Mouse (Mus musculus) CH12.LX (cell line): Measurements from ENCODE around the gene Irx5. TPM values are rescaled to one million over a fixed set of nuclear protein-coding genes. Genes with fewer than 3 reads are reported as not detected.

Source experiments
- DNase-seq: peaks from one replicate; pipeline ENCODE4 v3.0.0-alpha.2; 2013; ENCODE audit errors: extremely low read depth
- H3K27ac ChIP-seq: 2 replicates; pipeline ENCODE4 v1.5.1; 2012; ENCODE audit warnings: low read depth, mild to moderate bottlenecking, control low read depth, moderate library complexity; ENCODE audit not compliant: insufficient read depth
- H3K27me3 ChIP-seq: replicated peaks from 2 replicates; pipeline ENCODE3; 2012; ENCODE audit warnings: inconsistent platforms
- H3K36me3 ChIP-seq, 2 experiments: replicated peaks in 1 of 2; 2 replicates each; pipeline versions ENCODE3 to v1.6.1; 2012; ENCODE audit warnings: inconsistent platforms in 1 of 2, low read length in 1 of 2, mild to moderate bottlenecking in 1 of 2, mixed read lengths in 1 of 2, moderate library complexity in 1 of 2; ENCODE audit not compliant: control insufficient read depth in 1 of 2, insufficient read depth in 1 of 2
- H3K4me1 ChIP-seq, 2 experiments: 2 replicates each; pipeline ENCODE4 v1.6.1; 2012; ENCODE audit warnings: inconsistent platforms in 1 of 2, moderate library complexity in 1 of 2; ENCODE audit not compliant: insufficient read depth in 2 of 2, control insufficient read depth in 1 of 2
- H3K4me2 ChIP-seq: 2 replicates; pipeline ENCODE4 v1.6.1; 2012; ENCODE audit warnings: low read depth, mild to moderate bottlenecking, control low read depth; ENCODE audit not compliant: poor library complexity, insufficient read depth, severe bottlenecking
- H3K4me3 ChIP-seq, 3 experiments: fragments of 150-350 bp in 1 of 3; sonication (generic) in 1 of 3; replicated peaks in 1 of 3; 2 replicates each; pipeline versions ENCODE3 to v1.5.1; 2011 to 2012; ENCODE audit warnings: low read depth in 2 of 3, low read length in 2 of 3, mild to moderate bottlenecking in 2 of 3, moderate library complexity in 2 of 3, control low read depth in 1 of 3, improper control_type of control experiment in 1 of 3, inconsistent platforms in 1 of 3, mixed read lengths in 1 of 3; ENCODE audit not compliant: poor library complexity in 1 of 3
- H3K79me2 ChIP-seq: replicated peaks from 2 replicates; pipeline ENCODE4 v1.6.1; 2012; ENCODE audit warnings: mild to moderate bottlenecking, moderate library complexity; ENCODE audit not compliant: control insufficient read depth, poor library complexity, insufficient read depth, severe bottlenecking; ENCODE audit errors: extremely low read depth
- H3K9ac ChIP-seq: 2 replicates; pipeline ENCODE4 v1.6.1; 2012; ENCODE audit warnings: low read depth, mild to moderate bottlenecking, control low read depth, moderate library complexity; ENCODE audit not compliant: insufficient read depth
- H3K9me3 ChIP-seq: replicated peaks from 2 replicates; pipeline ENCODE3; 2012; ENCODE audit warnings: low read length, inconsistent platforms, mixed read lengths
- BHLHE40 ChIP-seq: IDR thresholded peaks from 2 replicates; pipeline ENCODE4 v1.6.1; 2011; ENCODE audit warnings: mild to moderate bottlenecking, low read depth, low read length, improper control_type of control experiment
- CHD1 ChIP-seq: IDR thresholded peaks from 2 replicates; pipeline ENCODE4 v1.6.1; 2012; ENCODE audit warnings: low read depth, low read length, improper control_type of control experiment, inconsistent platforms
- ELF1 ChIP-seq: IDR thresholded peaks from 2 replicates; pipeline ENCODE4 v1.6.1; 2014; ENCODE audit warnings: low read depth, mild to moderate bottlenecking, inconsistent platforms, low read length, improper control_type of control experiment
- HCFC1 ChIP-seq: IDR thresholded peaks from 2 replicates; pipeline ENCODE4 v1.6.1; 2012; ENCODE audit warnings: low read depth, mild to moderate bottlenecking, inconsistent platforms, low read length, improper control_type of control experiment
- KAT2A ChIP-seq: IDR thresholded peaks from 2 replicates; pipeline ENCODE4 v1.6.1; 2012; ENCODE audit warnings: low read length, improper control_type of control experiment, inconsistent platforms; ENCODE audit not compliant: insufficient replicate concordance
- MAFK ChIP-seq: IDR thresholded peaks from 2 replicates; pipeline ENCODE4 v1.6.1; 2011; ENCODE audit warnings: low read length, improper control_type of control experiment; ENCODE audit not compliant: insufficient replicate concordance
- MAZ ChIP-seq: IDR thresholded peaks from 2 replicates; pipeline ENCODE4 v1.6.1; 2012; ENCODE audit warnings: low read depth, mild to moderate bottlenecking, inconsistent platforms, low read length, improper control_type of control experiment, moderate library complexity
- MEF2A ChIP-seq: IDR thresholded peaks from 2 replicates; pipeline ENCODE4 v1.6.1; 2014; ENCODE audit warnings: low read depth, mild to moderate bottlenecking, inconsistent platforms, low read length, improper control_type of control experiment, borderline replicate concordance
- MXI1 ChIP-seq: IDR thresholded peaks from 2 replicates; pipeline ENCODE4 v1.6.1; 2011; ENCODE audit warnings: mild to moderate bottlenecking, low read depth, low read length, improper control_type of control experiment
- NELFE ChIP-seq: IDR thresholded peaks from 2 replicates; pipeline ENCODE4 v1.6.1; 2011; ENCODE audit warnings: low read depth, low read length, improper control_type of control experiment
- RAD21 ChIP-seq: IDR thresholded peaks from 2 replicates; pipeline ENCODE4 v1.6.1; 2011; ENCODE audit warnings: low read depth, mild to moderate bottlenecking, low read length, improper control_type of control experiment, moderate library complexity
- SMC3 ChIP-seq: IDR thresholded peaks from 2 replicates; pipeline ENCODE4 v1.6.1; 2011; ENCODE audit warnings: low read depth, low read length, improper control_type of control experiment
- TCF12 ChIP-seq: IDR thresholded peaks from 2 replicates; pipeline ENCODE4 v1.6.1; 2014; ENCODE audit warnings: low read depth, mild to moderate bottlenecking, inconsistent platforms, low read length, improper control_type of control experiment
- UBTF ChIP-seq: IDR thresholded peaks from 2 replicates; pipeline ENCODE4 v1.6.1; 2012; ENCODE audit warnings: low read depth, mild to moderate bottlenecking, inconsistent platforms, low read length, improper control_type of control experiment, moderate library complexity
- USF1 ChIP-seq: IDR thresholded peaks from 2 replicates; pipeline ENCODE4 v1.6.1; 2014; ENCODE audit warnings: low read depth, mild to moderate bottlenecking, inconsistent platforms, low read length, improper control_type of control experiment
- ZMIZ1 ChIP-seq: IDR thresholded peaks from 2 replicates; pipeline ENCODE4 v1.6.1; 2012; ENCODE audit warnings: low read depth, mild to moderate bottlenecking, inconsistent platforms, low read length, improper control_type of control experiment
- dilution Hi-C: fragments of 300-500 bp; cut with MboI; formaldehyde crosslinking; loops from 2 replicates; pipeline ENCODE4 v1.14.3; 2020; ENCODE audit warnings: low sequenced_read_pairs; ENCODE audit not compliant: extremely low pct_unique_long_range_greater_than_20kb, extremely low pct_ligation_motif_present
- in situ Hi-C: fragments of 300-500 bp; cut with MboI; formaldehyde crosslinking; loops from 3 replicates; pipeline ENCODE4 v1.14.3; 2019; ENCODE audit warnings: low sequenced_read_pairs, low pct_ligation_motif_present, low pct_unique_long_range_greater_than_20kb, mixed read lengths
- polyA plus RNA-seq: library from polyadenylated mRNA; unstranded; fragments of >175 nt; gene quantifications from 2 replicates; pipeline ENCODE4 v1.2.1, GENCODE M21; 2012; ENCODE audit warnings: low read depth; ENCODE audit not compliant: insufficient read length
- total RNA-seq, 2 experiments: library from RNA; depleted of rRNA; stranded (reverse); fragments of 300-350 nt in 1 of 2; fragments of >200 nt in 1 of 2; gene quantifications; 2 replicates each; pipeline ENCODE4 v1.2.3; 2012 to 2014

The Irx5 gene
- total and polyA plus RNA-seq, 3 experiments: not detected

DNA sequence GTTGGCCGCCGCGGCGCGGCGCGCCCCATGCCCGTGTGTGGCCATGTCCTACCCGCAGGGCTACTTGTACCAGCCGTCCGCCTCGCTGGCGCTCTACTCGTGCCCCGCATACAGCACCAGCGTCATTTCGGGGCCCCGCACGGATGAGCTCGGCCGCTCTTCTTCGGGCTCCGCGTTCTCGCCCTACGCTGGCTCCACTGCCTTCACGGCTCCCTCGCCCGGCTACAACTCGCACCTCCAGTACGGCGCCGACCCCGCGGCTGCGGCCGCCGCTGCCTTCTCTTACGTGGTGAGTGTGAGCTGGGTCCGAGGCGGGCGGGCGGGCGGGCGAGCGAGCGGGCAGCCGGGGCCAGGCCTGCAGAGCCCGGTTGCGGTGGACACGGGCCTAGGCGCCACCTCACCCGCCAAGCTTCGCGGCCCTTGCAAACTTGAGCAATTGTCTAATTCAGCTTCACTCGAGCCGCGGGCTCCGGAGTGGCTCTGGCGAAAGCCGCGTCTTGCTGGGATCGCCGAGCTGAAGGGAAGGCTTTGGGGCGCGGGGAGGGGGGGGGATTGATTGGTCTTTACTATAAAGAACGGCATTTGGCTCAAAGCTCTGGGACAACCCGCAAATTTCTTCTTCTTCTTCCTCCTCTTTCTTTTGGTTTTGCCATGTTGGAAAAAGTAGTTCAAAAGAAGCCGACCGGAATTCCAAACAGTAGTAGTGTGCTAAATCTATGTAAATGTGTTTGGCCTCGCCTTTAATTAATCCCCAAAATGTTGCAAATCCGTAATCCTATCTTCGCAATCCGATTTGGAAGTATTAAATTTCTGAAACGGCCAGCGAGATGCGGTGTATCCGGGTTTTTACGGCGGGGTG, 945 bp downstream of the Irx5 start:
- Histone ChIP-seq H3K9me3 (peaks cover 85% of the 10 kb centered on the region), H3K36me3 (no peaks in the 10 kb centered on the region), H3K27ac (no peak overlapping the region), H3K79me2 (no peaks in the 10 kb centered on the region), H3K4me3 (no peak overlapping the region), H3K9ac (no peak overlapping the region), H3K4me2 (no peak overlapping the region), H3K27me3 (no peaks in the 10 kb centered on the region), H3K4me1 (no peaks in the 10 kb centered on the region)
- in situ Hi-C loops: no loop called here
- no peak for DNase-seq
- dilution Hi-C loops: no loop called here
- TF ChIP-seq MEF2A (no peak), NELFE (no peak), USF1 (no peak), RAD21 (no peak), HCFC1 (no peak), SMC3 (no peak), MAFK (no peak), MXI1 (no peak), ZMIZ1 (no peak), CHD1 (no peak)

GRCm38 (mm10) chr8:92359000-92359832, 1.8 kb downstream of the Irx5 start:
- in situ Hi-C loops (no loop called here), dilution Hi-C loops (no loop called here)
- no peak for TF ChIP-seq MXI1
- no peak for TF ChIP-seq HCFC1
- TF ChIP-seq KAT2A: no peak
- TF ChIP-seq SMC3: no peak
- TF ChIP-seq MAZ: no peak
- no peak for TF ChIP-seq UBTF
- no peak for TF ChIP-seq USF1
- no peak for TF ChIP-seq BHLHE40
- no peak for TF ChIP-seq ELF1
- no peak for TF ChIP-seq TCF12
- no peaks in the 10 kb centered on the region for H3K27me3 ChIP-seq
- DNase-seq: no peak
- no peaks in the 10 kb centered on the region for H3K79me2 ChIP-seq
- no peak overlapping the region for H3K4me3 ChIP-seq
- peaks cover 85% of the 10 kb centered on the region for H3K9me3 ChIP-seq
- H3K36me3 ChIP-seq: no peaks in the 10 kb centered on the region
- no peak overlapping the region for H3K4me2 ChIP-seq
- H3K9ac ChIP-seq: no peak overlapping the region
- H3K4me1 ChIP-seq: no peaks in the 10 kb centered on the region
- no peak overlapping the region for H3K27ac ChIP-seq
